In the genomic region with DNA sequence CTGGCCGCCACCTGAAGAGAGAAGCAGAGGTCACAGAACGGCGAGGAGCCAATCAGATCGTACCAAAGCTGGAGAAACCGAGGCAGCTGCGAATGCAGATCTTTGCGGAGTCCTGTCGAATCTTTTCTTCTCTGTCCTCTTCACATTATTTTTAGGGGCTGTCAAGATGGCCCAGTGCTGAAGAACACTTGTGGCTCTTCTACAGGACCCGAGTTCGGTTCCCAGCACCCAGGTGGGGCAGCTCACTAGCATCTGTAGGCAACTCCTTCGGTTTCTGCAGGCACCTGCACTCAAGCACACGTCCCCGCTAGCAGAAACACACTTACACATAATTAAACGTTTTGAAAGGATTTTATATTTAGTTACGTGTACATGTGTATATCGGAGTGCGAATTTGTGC, we compare ENCODE assay signal across 8 mouse cellular contexts. TPM values are rescaled to one million over a fixed set of nuclear protein-coding genes. Genes with fewer than 3 reads are reported as not detected.
DNase-seq lines count a peak whose midpoint lies in the region; ATAC-seq and TF ChIP-seq lines count a peak whose summit lies in the region.

No protein-coding gene starts in this region.

- peaks cover 35% of the 10 kb centered on the region for H3K4me1 ChIP-seq in G1E (ENCODE audit: insufficient read depth, low read depth, low read length)
- H3K4me1 ChIP-seq in hindbrain, embryonic 13.5 days (replicated peaks), result peaks cover 12% of the 10 kb centered on the region
- H3K4me1 ChIP-seq in midbrain, embryonic 13.5 days (replicated peaks), result peaks cover 12% of the 10 kb centered on the region

- 63% methylated on average over 17 of the region's 17 CpGs for WGBS in hindbrain, embryonic 13.5 days
- WGBS in midbrain, embryonic 13.5 days, result 65% methylated on average over 17 of the region's 17 CpGs

- peak overlapping the region; percentile 34 for H3K4me3 ChIP-seq in gastrocnemius, adult 2 months
- H3K4me3 ChIP-seq in G1E (ENCODE audit: low read depth, low read length), result no peak overlapping the region; the same call in 1 of the 2 replicates
- 0 out of 2 replicates have a peak overlapping the region, but pooled peaks have one; percentile 78 for H3K4me3 ChIP-seq in hindbrain, embryonic 13.5 days
- peak overlapping the region; percentile 88 for H3K4me3 ChIP-seq in midbrain, embryonic 13.5 days (replicated peaks)

- TF ChIP-seq CTCF in gastrocnemius, adult 2 months (IDR thresholded peaks at IDR 0.05), result no peak
- no peak for TF ChIP-seq CTCF in G1E (IDR thresholded peaks at IDR 0.05; ENCODE audit: low read depth, low read length)

- DNase-seq in gastrocnemius, adult 2 months, result no peak
- no peak for DNase-seq in gastrocnemius, postnatal 25 days
- peak; percentile 5 for DNase-seq in G1E (ENCODE audit: low spot score)
- DNase-seq in adrenal gland, postnatal 14 days, result no peak
- no peak for DNase-seq in lung, postnatal 36 days
- no peak for DNase-seq in left cerebral cortex, postnatal 4 days

- no peak overlapping the region for H3K9ac ChIP-seq in hindbrain, embryonic 13.5 days
- H3K9ac ChIP-seq in midbrain, embryonic 13.5 days (replicated peaks), result peak overlapping the region; percentile 19; the same call in 1 of the 2 replicates

- peak overlapping the region; percentile 72 for H3K27ac ChIP-seq in gastrocnemius, adult 2 months
- no peak overlapping the region for H3K27ac ChIP-seq in hindbrain, embryonic 13.5 days
- no peak overlapping the region for H3K27ac ChIP-seq in midbrain, embryonic 13.5 days

- intact Hi-C loops in gastrocnemius, adult 2 months (cut with DNase I), result loop anchor here (1.0 to 5.0 kb wide), 3 partner anchors 52 to 164 kb away; no protein-coding TSS in a partner anchor
- intact Hi-C loops in left cerebral cortex, postnatal 4 days (cut with DNase I), result loop anchor here (5.0 kb wide), 1 partner anchor 117 kb away; the partner anchor contains the start of gene Fbl

- H3K4me2 ChIP-seq in hindbrain, embryonic 13.5 days, result peak overlapping the region; percentile 27
- H3K4me2 ChIP-seq in midbrain, embryonic 13.5 days (replicated peaks), result peak overlapping the region; percentile 36

- peaks cover 35% of the 10 kb centered on the region for H3K36me3 ChIP-seq in G1E (replicated peaks)
- peaks cover 33% of the 10 kb centered on the region for H3K36me3 ChIP-seq in hindbrain, embryonic 13.5 days
- peaks cover 32% of the 10 kb centered on the region for H3K36me3 ChIP-seq in midbrain, embryonic 13.5 days

- H3K27me3 ChIP-seq in G1E (ENCODE audit: insufficient read depth, low read length), result peaks cover 10% of the 10 kb centered on the region
- no peaks in the 10 kb centered on the region for H3K27me3 ChIP-seq in hindbrain, embryonic 13.5 days
- no peaks in the 10 kb centered on the region for H3K27me3 ChIP-seq in midbrain, embryonic 13.5 days

- H3K9me3 ChIP-seq in G1E (replicated peaks), result no peaks in the 10 kb centered on the region
- H3K9me3 ChIP-seq in hindbrain, embryonic 13.5 days, result no peaks in the 10 kb centered on the region
- H3K9me3 ChIP-seq in midbrain, embryonic 13.5 days, result no peaks in the 10 kb centered on the region

- ATAC-seq in G1E (ENCODE audit: extremely low read depth, insufficient number of reproducible peaks, low FRiP score, poor library complexity, severe bottlenecking), result no peak
- no peak for ATAC-seq in hindbrain, embryonic 13.5 days (ENCODE audit: low FRiP score)
- ATAC-seq in midbrain, embryonic 13.5 days, result no peak

RNA-seq across cellular contexts. Expression of gene Psmc4, which starts 0.7 kb away (rescaled TPM):
- 100 to 1,000 TPM; 100 to 102 TPM for total RNA-seq in gastrocnemius, adult 2 months (2021)
- total RNA-seq in gastrocnemius, postnatal 25 days (2021), result 100 to 1,000 TPM in 1 of 2 experiments, 10 to 100 TPM in 1; 99.0 to 104 TPM
- total RNA-seq in G1E (2014; fragmentation: Nextera tagmentation), result 140 and 154 TPM in 2 replicates
- 175 and 188 TPM in 2 replicates for total RNA-seq in G1E (2017)
- 96.9 and 123 TPM in 2 replicates for polyA plus RNA-seq in G1E (2012)
- 304 and 316 TPM in 2 replicates for polyA plus RNA-seq in hindbrain, embryonic 13.5 days (2015; fragmentation: Nextera tagmentation; extraction: Ambion mirVana)
- 335 and 342 TPM in 2 replicates for polyA plus RNA-seq in midbrain, embryonic 13.5 days (2015; fragmentation: Nextera tagmentation; extraction: Ambion mirVana)
- 158 and 171 TPM in 2 replicates for total RNA-seq in adrenal gland, postnatal 14 days (2021)
- total RNA-seq in left cerebral cortex, postnatal 4 days (2021), result 100 to 1,000 TPM; 139 to 142 TPM

RNA-seq across cellular contexts. Expression of gene Fcgbp, which starts 20.5 kb away (rescaled TPM):
- total RNA-seq in gastrocnemius, adult 2 months (2021), result not detected
- total RNA-seq in gastrocnemius, postnatal 25 days (2021), result not detected
- total RNA-seq in G1E (2014; fragmentation: Nextera tagmentation) (not detected in 2 replicates), G1E (2017) (0.06 and 0.27 TPM in 2 replicates)
- not detected in 2 replicates for polyA plus RNA-seq in G1E (2012)
- 0.09 TPM in 1 of 2 replicates, not detected in the other for polyA plus RNA-seq in hindbrain, embryonic 13.5 days (2015; fragmentation: Nextera tagmentation; extraction: Ambion mirVana)
- 0.24 TPM in 1 of 2 replicates, not detected in the other for polyA plus RNA-seq in midbrain, embryonic 13.5 days (2015; fragmentation: Nextera tagmentation; extraction: Ambion mirVana)
- total RNA-seq in adrenal gland, postnatal 14 days (2021), result not detected in 2 replicates
- under 1 TPM in 1 of 2 experiments, not detected in 1; 0.10 TPM for total RNA-seq in left cerebral cortex, postnatal 4 days (2021)

RNA-seq across cellular contexts. Expression of gene Zfp850, which starts 36.7 kb away (rescaled TPM):
- under 1 TPM; 0.39 to 0.43 TPM for total RNA-seq in gastrocnemius, adult 2 months (2021)
- total RNA-seq in gastrocnemius, postnatal 25 days (2021), result under 1 TPM; 0.38 to 0.46 TPM
- 12.1 and 20.9 TPM in 2 replicates for total RNA-seq in G1E (2014; fragmentation: Nextera tagmentation)
- total RNA-seq in G1E (2017), result 11.7 and 12.5 TPM in 2 replicates
- polyA plus RNA-seq in G1E (2012), result 0.26 and 0.35 TPM in 2 replicates
- 5.7 and 6.3 TPM in 2 replicates for polyA plus RNA-seq in hindbrain, embryonic 13.5 days (2015; fragmentation: Nextera tagmentation; extraction: Ambion mirVana)
- polyA plus RNA-seq in midbrain, embryonic 13.5 days (2015; fragmentation: Nextera tagmentation; extraction: Ambion mirVana), result 6.2 and 6.3 TPM in 2 replicates
- 2.7 and 3.4 TPM in 2 replicates for total RNA-seq in adrenal gland, postnatal 14 days (2021)
- 1 to 10 TPM; 8.7 to 8.9 TPM for total RNA-seq in left cerebral cortex, postnatal 4 days (2021)
